Comparison of ENCODE assay signal across 15 mouse cellular contexts in the genomic region with DNA sequence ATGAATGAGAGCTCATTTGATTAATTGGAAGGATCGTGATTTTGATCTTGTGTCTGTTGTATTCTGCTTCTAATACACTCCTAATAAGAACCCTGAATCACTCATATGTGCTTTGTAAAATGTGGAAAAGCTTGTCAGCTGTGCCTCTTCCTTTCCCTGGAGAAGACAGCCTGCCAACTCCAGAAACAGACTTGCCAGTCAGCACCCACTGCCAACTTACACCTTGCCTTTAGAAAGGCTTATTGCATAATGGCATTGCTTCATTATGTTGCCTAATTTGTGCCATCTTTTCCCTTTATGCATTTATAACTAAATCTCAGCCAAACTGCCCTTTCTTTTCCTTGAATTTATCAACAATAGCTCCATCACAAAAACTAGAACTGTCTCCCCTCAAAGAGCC.
DNase-seq lines count a peak whose midpoint lies in the region; ATAC-seq lines count a peak whose summit lies in the region.
"Had no signal": no experiment of that assay in that cellular context is flagged by ENCODE, and none has a peak within 500 bp of the region (broad histone marks: within the 10 kb centered on the region; RNA-seq: fewer than 3 reads in every experiment).

No protein-coding gene starts in this region.

- no peaks in the 10 kb centered on the region for H3K4me1 ChIP-seq in forebrain, embryonic 16.5 days (replicated peaks; ENCODE audit: control insufficient read depth, insufficient read depth, low read length)

- ATAC-seq in forebrain, embryonic 16.5 days, result peak; percentile 84

- DNase-seq in cerebellum, postnatal 36 days, result peak; percentile 18 to 21
- no peak for DNase-seq in cerebellum, adult 9-11 months
- peak; percentile 33 for DNase-seq in left cerebral cortex, postnatal 4 days
- no peak for DNase-seq in left cerebral cortex, postnatal 10 days (ENCODE audit: extremely low spot score in 1 of 2, low spot score in 2 of 2)
- DNase-seq in layer of hippocampus, adult 9-11 months, result peak; percentile 41
- DNase-seq in embryo, embryonic 11 days, result no peak
- DNase-seq in kidney, postnatal 4 days, result no peak
- DNase-seq: gastrocnemius, postnatal 14 days; heart, postnatal 4 days; lung, postnatal 14 days; thymus, postnatal 14 days had no signal

- H3K4me3 ChIP-seq in forebrain, embryonic 16.5 days (replicated peaks; ENCODE audit: low read length), result no peak overlapping the region

- H3K9me3 ChIP-seq in forebrain, embryonic 16.5 days (ENCODE audit: control insufficient read depth, low read length), result no peaks in the 10 kb centered on the region

- H3K9ac ChIP-seq in forebrain, embryonic 16.5 days (replicated peaks; ENCODE audit: low read depth, low read length), result no peak overlapping the region
- H3K9ac ChIP-seq: liver, embryonic 14.5 days had no signal

- WGBS in forebrain, embryonic 16.5 days, result 34% methylated on average over 1 of the region's 1 CpGs

- intact Hi-C loops in left cerebral cortex, postnatal 4 days (cut with DNase I), result no loop called here
- intact Hi-C loops in left cerebral cortex, postnatal 10 days (cut with DNase I), result no loop called here

- H3K36me3 ChIP-seq in forebrain, embryonic 16.5 days (ENCODE audit: control insufficient read depth, insufficient read depth), result no peaks in the 10 kb centered on the region

- H3K27me3 ChIP-seq in forebrain, embryonic 16.5 days (replicated peaks; ENCODE audit: control insufficient read depth, insufficient read depth, low read length), result no peaks in the 10 kb centered on the region

- H3K4me2 ChIP-seq in forebrain, embryonic 16.5 days (ENCODE audit: low read length), result no peak overlapping the region
- H3K4me2 ChIP-seq: heart, embryonic 11.5 days had no signal

- H3K27ac ChIP-seq in forebrain, embryonic 16.5 days (ENCODE audit: low read length), result no peak overlapping the region
- H3K27ac ChIP-seq: kidney, postnatal 0 days; liver, embryonic 14.5 days had no signal

Comparison
In these comparisons a context has a peak if more than half of its experiments do, and no peak if none do; other contexts are left out.
1. DNase-seq: peak in cerebellum, postnatal 36 days (2 of 2), left cerebral cortex, postnatal 4 days (single experiment) and layer of hippocampus, adult 9-11 months (single experiment); none in cerebellum, adult 9-11 months (single experiment), left cerebral cortex, postnatal 10 days (0 of 2), embryo, embryonic 11 days (single experiment) and kidney, postnatal 4 days (0 of 2).